Mouse (Mus musculus) MEL (cell line): ENCODE data around the gene Chchd10.

ENCODE experiments used
- POLR2A ChIP-seq, 2 experiments: IDR thresholded peaks; 2 replicates each; pipeline ENCODE4 v1.6.1; 2011 to 2012; ENCODE audit warnings: low read length in 2 of 2, mild to moderate bottlenecking in 2 of 2, control low read depth in 1 of 2, improper control_type of control experiment in 1 of 2, low read depth in 1 of 2, moderate library complexity in 1 of 2; ENCODE audit not compliant: control insufficient read depth in 1 of 2, insufficient read depth in 1 of 2, poor library complexity in 1 of 2
- USF1 ChIP-seq: IDR thresholded peaks from 2 replicates; pipeline ENCODE4 v1.6.1; 2014; ENCODE audit warnings: low read depth, mild to moderate bottlenecking, inconsistent platforms, low read length, improper control_type of control experiment, moderate library complexity

DNA sequence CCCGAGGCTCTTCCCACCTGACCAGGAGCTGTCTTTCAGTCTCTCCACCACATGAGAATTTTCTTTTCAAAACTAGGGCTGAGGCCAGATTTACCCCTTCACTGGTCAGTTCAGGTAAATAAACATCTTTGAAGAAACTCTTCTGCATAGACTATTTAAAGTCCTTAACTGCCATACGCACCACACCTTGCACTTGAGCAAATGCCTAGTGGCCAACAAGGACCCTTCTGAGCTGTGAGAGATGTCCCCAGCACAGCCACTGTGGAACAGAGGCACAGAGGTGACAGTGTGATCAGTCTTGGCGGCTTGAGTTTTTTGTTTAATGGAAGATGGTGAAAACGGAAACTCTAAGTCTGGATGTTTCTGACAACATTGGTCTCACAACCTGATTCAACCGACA lies 13.9 kb upstream of the Chchd10 start:
- TF ChIP-seq POLR2A (IDR thresholded peaks at IDR 0.05; ENCODE audit: control insufficient read depth in 1 of 2, insufficient read depth in 1 of 2, low read depth in 1 of 2, low read length in 2 of 2, poor library complexity in 1 of 2) (no peak), USF1 (no peak)
